Mouse (Mus musculus) left cerebral cortex, adult 2 months (tissue): ENCODE data around the gene Tmigd3. TPM values are rescaled to one million over a fixed set of nuclear protein-coding genes. Genes with fewer than 3 reads are reported as not detected.

ENCODE experiments used
- DNase-seq, 2 experiments: peaks; one replicate each; pipeline ENCODE4 v3.0.0; 2021 to 2022; ENCODE audit warnings: low spot score in 2 of 2, mixed read lengths in 1 of 2; ENCODE audit errors: extremely low spot score in 1 of 2
- H3K27ac ChIP-seq: fragments of 200-600 bp; 2 replicates; pipeline ENCODE4 v1.8.1; 2022
- H3K4me3 ChIP-seq: fragments of 200-600 bp; 2 replicates; pipeline ENCODE4 v1.8.1; 2022
- CTCF ChIP-seq: fragments of 200-600 bp; IDR thresholded peaks from 2 replicates; pipeline ENCODE4 v1.8.1; 2022; ENCODE audit warnings: antibody characterized with exemption, mild to moderate bottlenecking, moderate library complexity
- intact Hi-C: fragments of 180-260 bp; cut with DNase I; formaldehyde crosslinking; loops from one replicate; pipeline ENCODE4 v1.15.1; 2025
- total RNA-seq, 2 experiments: library from RNA; stranded (reverse); gene quantifications; 2 replicates each; pipeline ENCODE4 v1.2.3; 2021

Tmigd3 gene
- total RNA-seq, 2 experiments from 2014 or later = 0.75 TPM; not detected in 1

GRCm38 (mm10) chr3:105853781-105854180, 16.9 kb upstream of the Tmigd3 start:
- intact Hi-C loops = no loop called here
- no peak for DNase-seq
- Histone ChIP-seq H3K27ac (no peak overlapping the region), H3K4me3 (no peak overlapping the region)
- TF ChIP-seq CTCF = no peak

DNA sequence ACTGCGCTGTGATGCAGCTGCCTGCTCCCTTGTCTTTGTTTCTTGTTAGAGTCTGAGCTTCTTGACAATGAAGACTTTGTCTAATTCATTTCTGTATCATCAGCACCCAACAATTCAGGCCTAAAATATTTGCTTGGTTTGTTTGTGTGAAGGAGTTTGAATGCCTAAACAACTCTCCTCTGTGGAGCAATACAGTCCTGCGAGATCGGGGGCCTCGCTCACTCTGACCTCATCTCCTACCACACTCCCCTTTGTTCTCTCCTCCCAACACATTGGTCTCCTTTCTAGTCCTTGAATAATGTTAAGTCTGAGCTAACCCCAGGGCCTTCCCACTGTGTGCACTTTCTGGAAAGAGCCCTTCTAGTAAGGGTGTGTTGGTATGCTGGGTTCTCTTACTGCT, 15.9 kb upstream of the Tmigd3 start:
- H3K4me3 ChIP-seq = no peak overlapping the region
- no peak overlapping the region for H3K27ac ChIP-seq
- TF ChIP-seq CTCF = no peak
- no peak for DNase-seq
- intact Hi-C loops = loop anchor here (5.0 kb wide), 1 partner anchor 38 kb away; no protein-coding TSS in a partner anchor

GRCm38 (mm10) chr3:105857513-105857912, 13.2 kb upstream of the Tmigd3 start:
- H3K27ac ChIP-seq = no peak overlapping the region
- no peak overlapping the region for H3K4me3 ChIP-seq
- intact Hi-C loops = loop anchor here (5.0 kb wide), 1 partner anchor 35 kb away; no protein-coding TSS in a partner anchor
- DNase-seq = no peak
- TF ChIP-seq CTCF = no peak

DNA sequence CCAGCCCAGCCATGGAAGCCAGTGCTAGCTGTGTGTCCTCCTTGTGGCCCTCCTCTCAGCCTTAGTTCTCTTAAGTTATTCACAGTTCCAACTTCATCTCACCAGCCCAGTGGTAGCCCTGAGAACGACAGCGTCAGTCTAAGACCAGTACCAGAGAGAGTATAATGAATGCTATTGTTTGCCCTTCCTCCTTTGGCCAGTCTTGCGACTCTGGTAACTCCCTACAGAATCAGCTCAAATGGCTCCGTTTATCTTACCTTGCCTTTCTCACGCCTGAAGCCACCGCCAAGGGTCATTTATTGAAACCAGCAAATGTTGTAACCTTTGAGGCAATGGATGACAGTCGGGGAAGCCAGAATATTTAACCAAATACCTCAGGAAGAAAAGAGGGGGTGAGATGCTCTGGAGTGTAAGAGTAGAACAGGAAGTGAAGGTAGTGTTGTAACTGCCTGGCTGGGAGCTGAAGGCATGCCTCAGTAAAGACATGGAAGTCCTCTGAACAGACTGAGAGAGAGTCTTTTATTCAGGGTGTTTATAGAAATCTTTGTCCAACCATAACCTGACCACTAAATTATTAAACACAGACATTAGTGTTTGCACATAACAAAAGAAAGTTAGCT, 8.8 kb upstream of the Tmigd3 start:
- no peak overlapping the region for H3K4me3 ChIP-seq
- no peak for TF ChIP-seq CTCF
- DNase-seq = no peak
- no peak overlapping the region for H3K27ac ChIP-seq
- intact Hi-C loops = no loop called here

DNA sequence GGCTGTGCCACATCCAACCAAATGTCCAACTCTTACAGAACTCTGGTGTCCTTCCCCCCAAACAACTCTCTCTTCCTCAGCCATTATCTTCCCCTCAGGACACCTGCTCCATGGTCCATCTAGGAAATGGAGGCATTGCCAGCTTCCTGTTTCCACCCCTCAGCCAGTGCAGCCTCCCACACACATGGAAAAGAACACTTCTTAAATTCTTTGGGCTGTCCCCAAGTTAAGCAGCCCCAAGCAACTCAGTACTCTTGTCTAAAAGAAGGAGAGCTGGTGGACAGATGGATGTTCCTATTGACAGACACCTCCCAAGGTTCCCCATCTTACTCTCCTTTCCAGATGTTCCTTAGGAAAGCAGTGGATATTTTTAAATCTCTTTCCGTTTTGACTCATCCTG, 6.6 kb upstream of the Tmigd3 start:
- Histone ChIP-seq H3K4me3 (no peak overlapping the region), H3K27ac (no peak overlapping the region)
- TF ChIP-seq CTCF = no peak
- intact Hi-C loops = no loop called here
- no peak for DNase-seq

- peak; percentile 12 to 24 for DNase-seq
Measured at GRCm38 (mm10) chr3:105865122-105865521, 5.6 kb upstream of the Tmigd3 start.

GRCm38 (mm10) chr3:105868135-105868534, 2.6 kb upstream of the Tmigd3 start:
- Histone ChIP-seq H3K27ac (no peak overlapping the region), H3K4me3 (no peak overlapping the region)
- intact Hi-C loops = no loop called here
- no peak for DNase-seq
- no peak for TF ChIP-seq CTCF

More at GRCm38 (mm10) chr3:105865122-105865521, 5.6 kb upstream of the Tmigd3 start:
- Histone ChIP-seq H3K4me3 (no peak overlapping the region), H3K27ac (no peak overlapping the region)
- TF ChIP-seq CTCF = no peak
- intact Hi-C loops = no loop called here

GRCm38 (mm10) chr3:105872034-105872433, 1.3 kb downstream of the Tmigd3 start:
- Histone ChIP-seq H3K4me3 (no peak overlapping the region), H3K27ac (0 out of 2 replicates have a peak overlapping the region, but pooled peaks have one; percentile 12)
- intact Hi-C loops = no loop called here
- no peak for TF ChIP-seq CTCF
- no peak for DNase-seq

DNA sequence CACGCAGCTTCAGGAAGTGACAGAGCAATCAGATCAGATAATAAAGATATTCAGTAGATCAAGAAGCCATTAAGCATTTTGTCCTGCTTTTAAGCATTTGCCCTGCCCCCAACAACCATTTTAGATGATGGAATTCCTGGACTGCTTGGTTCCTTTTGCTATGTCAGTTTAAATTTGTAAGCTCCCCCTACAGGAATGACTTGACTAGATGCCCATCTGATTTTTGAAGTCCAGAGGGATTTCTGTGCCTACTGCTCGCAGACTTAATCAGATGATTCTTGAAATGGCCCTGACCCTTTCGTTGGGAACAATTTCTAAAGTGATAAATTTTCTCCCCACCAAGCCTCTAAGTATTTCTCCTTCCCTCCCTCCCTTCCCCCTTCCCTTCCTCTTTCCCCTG, 1.9 kb downstream of the Tmigd3 start:
- DNase-seq = no peak
- intact Hi-C loops = no loop called here

DNA sequence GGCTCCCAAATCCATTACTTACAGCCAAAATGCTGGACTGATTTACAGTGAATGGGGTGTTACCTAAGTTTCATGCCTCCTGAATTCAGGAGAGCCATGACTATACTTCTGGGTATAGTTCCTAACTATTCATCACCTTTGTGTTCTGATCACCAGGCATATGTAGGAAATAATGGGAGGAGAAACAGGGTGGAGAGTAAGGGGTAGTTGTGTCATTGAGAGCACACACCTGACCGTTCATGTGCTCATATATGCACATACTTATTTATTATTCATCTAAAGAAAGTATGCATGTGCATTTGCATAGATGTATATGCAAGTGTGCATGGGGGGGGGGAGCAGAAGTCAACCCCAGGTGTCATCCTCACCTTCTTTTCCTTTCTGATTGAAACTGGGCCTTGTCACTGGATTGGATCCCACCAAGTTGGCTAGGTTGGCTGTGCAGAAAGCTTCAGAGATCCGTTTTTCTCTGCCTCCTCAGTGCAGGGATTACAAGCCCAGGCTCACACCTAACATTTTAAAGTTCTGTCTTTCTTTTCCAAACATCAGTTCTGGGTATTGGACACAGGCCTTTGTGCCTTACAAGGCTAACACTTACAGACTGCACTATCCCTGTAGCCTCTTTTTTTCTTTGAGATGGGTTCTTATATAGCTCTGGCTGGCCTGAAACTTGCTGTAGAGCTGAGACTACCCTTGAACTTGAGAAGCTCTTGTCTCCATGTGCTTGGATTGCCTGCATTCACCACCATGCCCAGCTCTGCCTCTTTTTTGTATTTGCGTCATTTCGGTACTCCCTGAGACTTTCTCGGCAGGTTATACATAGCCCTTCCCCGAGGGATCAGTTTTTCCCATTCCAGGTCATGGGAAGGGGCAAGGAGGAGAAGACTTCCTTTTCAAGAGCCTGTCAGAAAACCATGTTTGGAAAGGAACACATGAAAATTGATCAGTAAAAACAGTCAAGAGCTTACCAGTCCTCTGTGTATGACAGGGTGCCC, 3.0 kb downstream of the Tmigd3 start:
- no peak overlapping the region for H3K27ac ChIP-seq
- H3K4me3 ChIP-seq = no peak overlapping the region
- intact Hi-C loops = no loop called here
- TF ChIP-seq CTCF = no peak
- DNase-seq = no peak

More for the DNA sequence above, 1.9 kb downstream of the Tmigd3 start:
- TF ChIP-seq CTCF = peak; percentile 29
- Histone ChIP-seq H3K27ac (0 out of 2 replicates have a peak overlapping the region, but pooled peaks have one; percentile 12), H3K4me3 (no peak overlapping the region)

DNA sequence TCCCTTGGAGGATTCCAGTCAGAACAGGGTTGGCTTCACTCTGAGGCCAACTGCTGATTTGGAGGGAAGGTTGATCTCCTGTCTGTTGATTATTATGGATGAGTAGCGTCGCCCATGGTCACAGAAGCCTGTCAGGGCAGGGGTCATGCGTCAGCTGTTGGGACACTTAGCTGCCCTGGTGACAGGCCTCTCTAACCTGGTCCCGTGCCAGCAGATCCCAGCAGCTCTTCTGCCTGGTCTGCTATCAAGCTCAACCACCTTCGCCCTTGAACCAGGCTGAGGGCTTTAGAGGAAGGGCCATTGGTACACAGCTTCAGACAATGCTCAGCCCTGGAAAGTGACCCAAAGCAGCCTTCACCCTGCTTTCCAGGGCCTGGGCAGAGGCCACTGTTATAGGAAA, 5.3 kb downstream of the Tmigd3 start:
- Histone ChIP-seq H3K4me3 (no peak overlapping the region), H3K27ac (no peak overlapping the region)
- intact Hi-C loops = no loop called here
- no peak for TF ChIP-seq CTCF
- no peak for DNase-seq

DNA sequence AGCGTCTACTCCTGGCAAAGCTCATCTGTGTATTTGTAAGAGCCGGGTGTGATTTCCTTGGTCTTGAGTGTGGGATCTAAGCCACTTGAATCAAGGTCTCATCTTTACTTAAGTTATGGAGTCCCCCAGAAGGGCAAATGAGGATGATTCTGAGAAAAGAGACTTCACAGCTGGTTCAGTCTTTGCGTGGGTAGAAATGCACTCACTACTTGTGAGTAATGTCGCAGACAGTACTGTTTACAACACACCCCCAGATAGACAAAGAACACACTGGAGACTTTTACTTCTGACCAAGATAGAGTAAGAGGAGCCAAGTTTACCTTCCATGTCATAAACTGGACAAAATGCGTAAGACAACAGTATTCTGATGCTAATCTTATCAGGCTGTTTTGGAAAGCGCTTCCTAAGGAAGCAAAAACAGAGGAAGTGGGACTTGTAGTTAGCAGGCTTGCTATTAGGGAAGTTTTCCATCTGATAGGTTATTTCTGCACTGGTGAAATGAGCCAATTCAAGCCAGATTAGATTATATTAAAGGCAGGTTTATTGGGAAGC, 6.6 kb downstream of the Tmigd3 start:
- intact Hi-C loops = no loop called here
- TF ChIP-seq CTCF = no peak
- DNase-seq = no peak

More for the DNA sequence above, 6.6 kb downstream of the Tmigd3 start:
- Histone ChIP-seq H3K4me3 (no peak overlapping the region), H3K27ac (no peak overlapping the region)
